Mouse (Mus musculus) liver, embryonic 14 days (tissue): Measurements from ENCODE around the gene Igfn1. TPM values are rescaled to one million over a fixed set of nuclear protein-coding genes. Genes with fewer than 3 reads are reported as not detected.

ENCODE experiments used
- polyA plus RNA-seq: library from polyadenylated mRNA; depleted of rRNA; stranded (reverse); fragments of >200 nt; gene quantifications from 2 replicates; pipeline ENCODE4 v1.2.3, GENCODE M21; 2012; rRNA removed

Gene Igfn1
- polyA plus RNA-seq, result 0.01 TPM in 1 of 2 replicates, not detected in the other

DNA sequence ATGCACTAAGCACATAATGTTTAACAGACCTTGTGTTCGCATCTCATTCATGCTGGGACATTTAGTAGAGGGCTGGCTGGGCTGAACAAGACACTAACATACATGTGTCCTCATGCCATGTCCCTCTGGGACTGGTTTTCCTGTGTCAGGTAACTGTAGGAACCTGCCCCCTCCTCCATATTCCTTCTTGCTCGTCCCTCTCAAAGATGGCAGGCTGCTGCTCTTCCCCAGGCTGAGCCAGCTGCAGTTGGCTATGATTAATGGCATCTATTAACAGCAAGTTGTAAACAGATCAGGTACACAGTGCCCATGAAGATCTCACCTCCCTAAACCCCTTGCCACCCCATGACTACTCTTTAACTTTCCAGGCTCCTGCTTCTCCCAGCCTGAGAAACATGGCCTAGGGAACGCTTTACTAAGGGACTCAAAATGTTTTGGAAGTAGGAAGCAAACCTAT lies at the start of gene Igfn1:
TSS of gene Igfn1 (minus strand) at position 51 of the 457 bp plus-strand sequence.

DNA sequence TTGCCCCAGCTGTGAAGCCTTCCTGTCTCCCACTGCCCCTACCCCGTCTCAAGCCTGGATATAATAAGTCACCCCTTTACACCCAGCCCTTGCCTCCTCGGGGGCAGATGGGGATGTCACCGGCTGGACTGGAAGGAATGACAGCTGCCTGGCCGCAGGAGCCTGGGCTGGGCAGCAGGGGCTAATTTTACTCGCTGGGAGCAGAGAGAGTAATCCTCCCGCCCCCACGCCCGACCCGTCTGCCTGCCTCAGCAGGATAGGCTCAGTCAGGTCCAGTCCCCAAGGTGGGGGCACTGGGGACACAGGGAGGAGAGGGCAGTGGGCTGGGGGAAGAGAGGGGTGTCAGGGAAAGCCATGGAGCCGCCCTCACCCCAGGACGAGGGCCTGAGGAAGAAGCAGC lies 46.4 kb upstream of the Igfn1 start, which contains the start of gene Cacna1s:
TSS of gene Cacna1s (plus strand) at position 204 of the 400 bp plus-strand sequence.

DNA sequence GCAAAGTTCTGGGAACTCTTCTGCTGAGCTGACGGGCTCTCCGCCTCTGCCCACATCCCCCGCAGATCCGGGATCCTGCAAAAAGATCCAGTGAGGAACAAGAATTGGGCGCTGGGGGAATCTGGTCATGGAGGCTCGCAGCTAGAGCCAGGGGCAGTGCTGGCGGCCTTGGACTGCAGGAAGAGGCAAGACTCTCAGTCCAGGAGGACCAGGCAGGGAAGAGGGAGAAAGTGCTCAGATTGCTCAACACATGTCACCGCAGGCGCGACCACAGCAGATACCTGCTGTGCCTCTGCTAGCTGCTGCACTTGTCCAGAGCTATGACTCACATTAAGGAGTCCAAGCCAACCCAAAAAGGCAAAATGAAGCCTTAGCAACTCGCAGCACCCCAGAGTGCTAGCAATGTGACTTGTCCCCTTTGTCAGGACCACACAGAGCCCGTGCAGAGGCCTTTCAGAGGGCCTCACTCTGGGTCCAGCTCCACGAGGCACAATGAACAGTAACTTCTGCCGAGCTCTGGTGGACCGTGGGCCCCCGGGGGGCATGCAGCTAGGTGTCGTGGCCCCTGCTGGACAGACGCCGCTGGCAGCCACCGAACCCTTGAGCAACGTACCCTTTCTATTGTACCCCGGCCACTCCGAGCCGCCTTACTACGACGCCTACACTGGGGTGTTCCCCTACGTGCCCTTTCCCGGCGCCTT lies 44.3 kb upstream of the Igfn1 start, which contains the start of gene Ascl5:
TSS of gene Ascl5 (plus strand) at position 493 of the 701 bp plus-strand sequence.

DNA sequence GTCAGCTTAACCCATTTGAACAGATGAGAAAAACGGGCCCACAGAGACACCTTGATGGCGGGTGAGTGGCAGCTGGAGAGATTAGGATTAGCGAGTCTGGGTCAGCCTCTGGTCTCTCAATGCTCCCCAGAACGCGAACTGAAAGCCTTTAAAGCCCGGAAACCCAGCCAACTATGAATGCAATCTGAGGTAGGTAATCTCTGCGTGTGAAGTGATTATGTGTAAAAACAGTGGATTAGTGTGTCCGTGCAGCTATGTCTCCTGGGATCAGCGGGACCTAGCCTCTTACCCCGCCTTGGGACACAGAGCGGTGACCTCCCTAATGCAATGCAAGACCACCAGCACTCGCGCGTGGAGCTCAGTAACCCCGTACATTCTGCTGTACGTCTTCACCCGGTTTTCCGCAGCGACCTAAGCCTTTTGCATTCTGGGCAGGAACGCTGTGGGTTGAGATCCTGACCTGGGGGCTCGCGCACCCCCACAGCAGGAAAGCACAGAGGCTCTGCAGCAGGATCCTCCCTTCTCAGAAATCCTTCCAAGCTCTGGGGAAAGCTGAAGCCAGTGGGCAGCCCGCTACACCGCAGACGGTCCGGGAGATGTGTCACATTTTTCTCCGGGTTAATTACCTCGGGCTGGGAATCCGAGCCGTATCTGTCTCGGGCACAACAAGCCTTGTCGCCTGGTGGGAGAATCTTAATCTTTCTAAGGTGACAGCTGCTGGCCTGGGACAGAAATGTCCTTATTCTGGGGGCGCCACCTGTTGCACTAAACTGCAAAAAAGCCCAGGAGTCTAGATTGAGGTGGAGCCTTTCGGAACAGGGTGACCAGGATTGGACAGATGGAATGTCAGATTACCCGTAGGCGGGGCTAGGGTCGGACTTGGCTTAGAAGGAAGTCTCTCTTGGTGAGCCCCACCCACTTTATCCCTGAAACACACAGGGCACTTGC lies 1.3 kb upstream of the Igfn1 start, which contains the start of gene Tmem9:
TSS of gene Tmem9 (plus strand) at position 940 of the 948 bp plus-strand sequence.

DNA sequence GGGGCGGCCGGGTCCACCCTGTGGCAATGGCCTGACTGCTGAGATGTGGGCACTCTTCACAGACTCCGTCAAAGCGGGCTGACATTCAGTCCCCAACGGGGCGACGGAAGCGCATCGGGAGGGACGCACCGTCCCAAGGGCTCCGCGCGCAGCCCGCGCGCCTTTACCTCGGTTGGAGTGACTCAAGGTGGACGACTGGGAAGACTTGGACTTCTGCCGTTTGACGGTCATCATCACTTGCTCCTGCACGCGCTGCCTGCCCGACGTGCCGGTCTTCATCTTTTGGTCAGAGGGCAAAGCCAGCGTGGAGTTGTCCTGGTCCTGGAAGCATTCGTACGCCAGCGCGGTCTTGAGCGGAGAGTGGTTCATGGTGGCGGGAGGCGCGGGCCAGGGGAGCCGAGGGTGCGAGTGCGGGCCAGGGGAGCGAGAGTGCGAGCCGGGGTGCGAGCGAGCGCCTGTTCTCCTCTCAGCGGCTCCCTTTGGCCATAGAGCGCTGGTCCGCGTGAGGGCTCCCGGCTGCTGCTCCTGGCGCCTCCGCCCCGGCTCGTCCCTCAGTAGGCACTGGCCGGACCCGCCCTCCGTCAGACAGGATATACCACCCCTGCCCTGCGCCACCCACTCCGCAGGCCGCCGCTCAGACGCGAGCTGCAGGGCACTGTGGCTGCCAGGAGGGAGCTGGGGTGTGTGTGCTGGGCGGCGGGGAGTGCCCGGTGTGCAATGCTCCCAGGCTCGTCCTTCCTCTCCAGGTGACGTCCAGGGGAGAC lies 87.3 kb downstream of the Igfn1 start, which contains the start of gene Pkp1:
TSS of gene Pkp1 (minus strand) at position 564 of the 764 bp plus-strand sequence.

Other genes starting within 250 kb of the Igfn1 start
- 2.6 and 3.0 TPM in 2 replicates for gene Phlda3, start 240.2 kb downstream of the Igfn1 start, polyA plus RNA-seq
- gene Tnni1, start 226.9 kb downstream of the Igfn1 start, polyA plus RNA-seq, result 1.4 and 12.2 TPM in 2 replicates
- 0.05 and 0.12 TPM in 2 replicates for gene Lad1, start 187.7 kb downstream of the Igfn1 start, polyA plus RNA-seq
- 0.48 and 6.8 TPM in 2 replicates for gene Tnnt2, start 170.0 kb downstream of the Igfn1 start, polyA plus RNA-seq
- gene Pkp1, start 87.1 kb downstream of the Igfn1 start, polyA plus RNA-seq, result under 0.01 and 0.05 TPM in 2 replicates
- 37.6 and 44.2 TPM in 2 replicates for gene Tmem9, start 1.8 kb upstream of the Igfn1 start, polyA plus RNA-seq
- gene Ascl5, start 44.5 kb upstream of the Igfn1 start, polyA plus RNA-seq, result not detected in 2 replicates
- 0.01 and 0.25 TPM in 2 replicates for gene Cacna1s, start 46.4 kb upstream of the Igfn1 start, polyA plus RNA-seq
- gene Kif21b, start 125.0 kb upstream of the Igfn1 start, polyA plus RNA-seq, result 1.5 and 1.8 TPM in 2 replicates
- 0.02 TPM in 1 of 2 replicates, not detected in the other for gene Mroh3, start 206.5 kb upstream of the Igfn1 start, polyA plus RNA-seq
- 0.15 and 0.17 TPM in 2 replicates for gene Inava, start 227.9 kb upstream of the Igfn1 start, polyA plus RNA-seq